Mouse (Mus musculus): ENCODE data around the gene Bcl2a1b. TPM values are rescaled to one million over a fixed set of nuclear protein-coding genes. Genes with fewer than 3 reads are reported as not detected.
"Not testable (repeated sequence)": the region's sequence is repeated elsewhere in the genome, so short reads cannot be mapped to it uniquely, and the experiment has no call there.

The Bcl2a1b gene
- polyA plus RNA-seq (2012; rRNA removed), result 0.71 and 0.85 TPM in 2 replicates

GRCm38 (mm10) chr9:89198969-89199416 is at the start of gene Bcl2a1b, which contains the start of gene Gm29094:
Gene Bcl2a1b, plus strand, starts transcription at chr9:89199209.
Gene Gm29094, plus strand, starts transcription at chr9:89199379.
- DNase-seq (ENCODE audit: low read depth), result not testable (repeated sequence)

- DNase-seq (ENCODE audit: low read depth), result not testable (repeated sequence)
Observed at GRCm38 (mm10) chr9:89172539-89172938, 26.5 kb upstream of the Bcl2a1b start.

GRCm38 (mm10) chr9:89178833-89179232 is 20.2 kb upstream of the Bcl2a1b start:
- TF ChIP-seq CTCF (IDR thresholded peaks at IDR 0.05; ENCODE audit: borderline replicate concordance, extremely low read depth, insufficient read depth, insufficient read length), result peak; percentile 21; the same call in 1 of the 2 replicates
- peak; percentile 13 for DNase-seq (ENCODE audit: low read depth)

- DNase-seq (ENCODE audit: low read depth), result not testable (repeated sequence)
Observed at GRCm38 (mm10) chr9:89179469-89179868, 19.5 kb upstream of the Bcl2a1b start.

- DNase-seq (ENCODE audit: low read depth), result not testable (repeated sequence)
Observed at GRCm38 (mm10) chr9:89187006-89187405, 12.0 kb upstream of the Bcl2a1b start.

GRCm38 (mm10) chr9:89195483-89195882 is 3.5 kb upstream of the Bcl2a1b start:
- DNase-seq (ENCODE audit: low read depth), result not testable (repeated sequence)

- DNase-seq (ENCODE audit: low read depth), result not testable (repeated sequence)
Observed at GRCm38 (mm10) chr9:89197509-89197908, 1.5 kb upstream of the Bcl2a1b start.

GRCm38 (mm10) chr9:89198349-89198748 is 660 bp upstream of the Bcl2a1b start:
- DNase-seq (ENCODE audit: low read depth), result not testable (repeated sequence)

GRCm38 (mm10) chr9:89202256-89202655 is 3.2 kb downstream of the Bcl2a1b start:
- not testable (repeated sequence) for DNase-seq (ENCODE audit: low read depth)

- DNase-seq (ENCODE audit: low read depth), result not testable (repeated sequence)
Observed at GRCm38 (mm10) chr9:89208939-89209338, 9.9 kb downstream of the Bcl2a1b start.

- peak; percentile 35 for DNase-seq (ENCODE audit: low read depth)
Observed at GRCm38 (mm10) chr9:89210353-89211064, 11.5 kb downstream of the Bcl2a1b start, which contains the start of gene Mthfs. Gene Mthfs, plus strand, starts transcription at chr9:89210676.

GRCm38 (mm10) chr9:89211065-89211858 is 12.3 kb downstream of the Bcl2a1b start:
- peak; percentile 26 for DNase-seq (ENCODE audit: low read depth)

GRCm38 (mm10) chr9:89212428-89212827 is 13.4 kb downstream of the Bcl2a1b start:
- not testable (repeated sequence) for DNase-seq (ENCODE audit: low read depth)

- DNase-seq (ENCODE audit: low read depth), result not testable (repeated sequence)
Observed at GRCm38 (mm10) chr9:89218174-89218573, 19.2 kb downstream of the Bcl2a1b start.

- not testable (repeated sequence) for DNase-seq (ENCODE audit: low read depth)
Observed at GRCm38 (mm10) chr9:89219668-89220067, 20.7 kb downstream of the Bcl2a1b start.

- not testable (repeated sequence) for DNase-seq (ENCODE audit: low read depth)
Observed at GRCm38 (mm10) chr9:89220704-89221287, 21.8 kb downstream of the Bcl2a1b start.

All from brain, embryonic 14.5 days (tissue).